Mouse (Mus musculus): ENCODE measurements around the gene Snd1.

DNA sequence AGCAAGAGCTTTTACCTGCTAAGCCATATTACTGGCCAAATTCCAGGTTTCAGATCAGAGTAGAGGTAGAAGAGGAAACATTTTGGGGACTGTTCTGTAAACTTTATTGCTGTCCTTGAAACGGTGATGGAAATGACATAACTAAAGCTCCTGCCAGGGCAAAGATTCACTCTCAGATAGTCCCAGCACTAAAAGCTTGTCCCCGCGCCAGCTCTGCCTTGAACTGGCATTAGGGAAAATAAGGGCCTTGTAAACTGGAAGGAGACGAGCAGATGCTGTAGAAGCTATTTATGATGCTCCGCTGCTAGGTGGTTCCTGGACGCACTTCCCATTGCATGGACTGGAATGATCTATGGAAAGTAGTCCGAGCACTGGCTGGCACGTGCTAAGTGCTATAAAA is 44.5 kb downstream of the Snd1 start:
- TF ChIP-seq CTCF (IDR thresholded peaks at IDR 0.05; ENCODE audit: extremely low read depth, insufficient read depth, low read length): no peak
- no peak for TF ChIP-seq POLR2A (IDR thresholded peaks at IDR 0.05; ENCODE audit: extremely low read depth, insufficient read depth, low read length)
